Mouse (Mus musculus) adrenal gland, postnatal 4 days (tissue): ENCODE results near the gene D6Wsu163e. TPM values are rescaled to one million over a fixed set of nuclear protein-coding genes. Genes with fewer than 3 reads are reported as not detected.

Experiments used
- DNase-seq, 2 experiments: peaks; one replicate each; pipeline ENCODE4 v3.0.0; 2021 to 2022; ENCODE audit warnings: low spot score in 2 of 2, mixed read lengths in 2 of 2
- long read RNA-seq, 2 experiments: library from polyadenylated mRNA; stranded (forward); transcript quantifications; one replicate each; pipeline ENCODE4 v2.0.0; 2021
- total RNA-seq, 2 experiments: library from RNA; stranded (reverse); gene quantifications; 2 replicates each; pipeline ENCODE4 v1.2.3; 2021

Gene D6Wsu163e
- total RNA-seq = 10 to 100 TPM; 20.6 to 23.3 TPM
- long read RNA-seq, experiment 1, partial matches to known transcripts = 0 of 4 reads
- long read RNA-seq, experiment 1, other reads (novel, unspliced or antisense) = 1 of 4 reads
- long read RNA-seq, experiment 2, transcript D6Wsu163e-201 (14 exons, 2,501 nt) = major isoform, 10 of 15 reads
- long read RNA-seq, experiment 2, partial matches to known transcripts = 0 of 15 reads
- long read RNA-seq, experiment 2, other reads (novel, unspliced or antisense) = 5 of 15 reads

DNA sequence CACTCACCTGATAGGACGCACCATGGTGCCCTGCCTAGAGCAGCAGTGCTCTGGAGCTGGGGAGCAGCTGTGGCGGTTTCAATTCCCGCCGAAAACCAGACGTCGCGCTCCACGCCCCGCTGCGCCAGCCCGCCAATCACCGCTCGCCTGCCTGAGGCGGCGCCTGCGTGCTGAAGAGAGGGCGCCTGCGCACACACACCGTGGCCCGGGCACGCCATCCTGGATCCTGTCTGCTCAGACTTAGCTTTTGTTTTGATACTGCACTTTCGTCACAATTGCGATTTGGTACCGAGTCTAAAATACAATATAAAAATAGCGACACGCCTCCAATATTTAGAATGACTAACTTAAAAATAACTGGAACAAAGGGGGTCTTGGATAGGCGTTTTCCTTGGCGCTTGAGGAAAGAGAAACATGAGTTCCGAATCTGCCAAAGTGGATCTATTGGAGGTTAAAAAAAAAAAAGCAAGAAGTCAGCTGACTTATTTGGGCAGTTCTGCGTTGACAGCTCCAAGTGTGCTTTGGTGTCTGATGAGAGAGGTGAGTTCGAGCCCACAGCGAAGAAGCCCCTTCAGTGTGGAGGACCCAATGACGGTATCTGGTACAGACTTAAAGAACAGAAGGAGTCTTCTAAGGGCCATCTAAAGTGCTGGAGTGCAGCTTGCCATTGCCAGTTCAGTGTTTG, at the start of gene D6Wsu163e, which contains the start of gene Rad51ap1:
TSS of gene D6Wsu163e (plus strand) at position 476 of the 685 bp plus-strand sequence.
TSS of gene Rad51ap1 (minus strand) at position 101 of the 685 bp plus-strand sequence.
- DNase-seq = peak; percentile 86

GRCm38 (mm10) chr6:126907378-126907777, 32.4 kb upstream of the D6Wsu163e start:
- DNase-seq = no peak

- no peak for DNase-seq
Observed at GRCm38 (mm10) chr6:126907876-126908275, 31.9 kb upstream of the D6Wsu163e start.

DNA sequence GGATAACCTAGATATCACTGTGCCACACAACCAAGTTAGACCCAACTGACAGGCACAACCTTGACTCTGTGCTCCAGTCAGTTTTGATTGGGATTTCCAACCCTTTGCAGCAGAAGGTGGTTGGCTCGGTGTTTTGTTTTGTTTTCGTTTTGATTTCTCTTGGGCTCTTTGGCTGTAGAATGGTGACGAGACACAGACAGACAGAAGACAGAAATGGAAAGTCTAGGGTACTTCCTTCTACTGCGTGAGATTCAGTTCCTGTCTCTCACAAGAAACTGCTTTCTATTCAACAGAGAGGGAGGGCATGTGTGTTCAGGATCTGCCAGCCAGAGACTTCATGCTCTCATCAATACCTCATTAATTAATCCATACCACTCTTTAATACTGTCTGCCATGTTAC, 29.0 kb upstream of the D6Wsu163e start:
- DNase-seq = no peak

GRCm38 (mm10) chr6:126914928-126915327, 24.8 kb upstream of the D6Wsu163e start:
- DNase-seq = no peak

GRCm38 (mm10) chr6:126921111-126921881, 18.5 kb upstream of the D6Wsu163e start, which contains the start of gene Dyrk4:
TSS of gene Dyrk4 (minus strand) at chr6:126921839.
- no peak for DNase-seq

GRCm38 (mm10) chr6:126932896-126933295, 6.9 kb upstream of the D6Wsu163e start:
- DNase-seq = no peak

DNA sequence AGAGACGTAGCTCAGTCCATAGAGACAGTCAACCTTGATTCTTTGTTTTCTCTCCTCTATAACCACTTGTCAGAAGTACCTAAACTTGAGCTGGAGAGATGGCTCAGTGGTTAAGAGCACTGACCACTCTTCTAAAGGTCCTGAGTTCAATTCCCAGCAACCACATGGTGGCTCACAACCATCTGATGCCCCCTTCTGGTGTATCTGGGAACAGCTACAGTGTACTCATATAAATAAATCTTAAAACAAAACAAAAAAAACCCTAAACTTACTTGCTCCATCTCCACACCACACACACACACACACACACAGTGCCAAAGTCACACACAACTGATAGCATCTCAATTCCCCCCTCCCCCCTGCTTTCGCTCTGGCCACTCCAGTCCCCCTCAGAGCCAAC, 1.7 kb upstream of the D6Wsu163e start:
- DNase-seq = no peak

DNA sequence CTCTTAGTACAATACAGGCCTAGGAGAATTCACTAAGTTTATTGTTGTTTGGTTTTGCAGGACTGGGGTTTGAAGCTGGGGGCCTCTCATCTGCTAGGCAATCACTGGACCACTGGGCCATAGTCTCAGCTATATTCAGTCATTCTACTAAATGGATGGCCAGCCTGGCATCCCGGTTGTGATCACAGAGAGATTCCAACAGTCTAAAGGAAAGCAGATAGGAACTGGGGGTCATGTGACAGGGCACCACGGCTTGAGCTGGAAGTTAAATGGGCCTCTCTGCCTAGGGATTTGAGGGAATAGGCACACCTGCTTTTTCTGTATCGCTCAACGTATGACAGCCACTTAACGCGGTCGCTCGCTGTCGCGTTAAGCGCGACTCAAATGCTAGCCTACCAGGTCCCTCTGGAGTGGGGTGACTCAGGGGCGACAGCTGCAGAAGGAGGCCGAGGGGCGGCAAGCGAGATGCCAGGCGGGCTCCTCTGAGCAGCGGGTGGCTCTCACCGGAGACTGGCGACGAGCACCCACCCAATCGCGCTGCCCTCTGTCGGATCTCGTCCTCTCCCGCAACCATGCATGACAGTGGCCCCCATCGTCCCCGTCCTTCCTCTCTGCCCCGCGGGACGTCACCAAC, 792 bp upstream of the D6Wsu163e start:
- no peak for DNase-seq

GRCm38 (mm10) chr6:126940451-126940850, 689 bp downstream of the D6Wsu163e start:
- DNase-seq = no peak

- no peak for DNase-seq
Observed at GRCm38 (mm10) chr6:126948336-126948735, 8.6 kb downstream of the D6Wsu163e start.

GRCm38 (mm10) chr6:126955734-126956133, 16.0 kb downstream of the D6Wsu163e start:
- peak; percentile 28 to 61 for DNase-seq

DNA sequence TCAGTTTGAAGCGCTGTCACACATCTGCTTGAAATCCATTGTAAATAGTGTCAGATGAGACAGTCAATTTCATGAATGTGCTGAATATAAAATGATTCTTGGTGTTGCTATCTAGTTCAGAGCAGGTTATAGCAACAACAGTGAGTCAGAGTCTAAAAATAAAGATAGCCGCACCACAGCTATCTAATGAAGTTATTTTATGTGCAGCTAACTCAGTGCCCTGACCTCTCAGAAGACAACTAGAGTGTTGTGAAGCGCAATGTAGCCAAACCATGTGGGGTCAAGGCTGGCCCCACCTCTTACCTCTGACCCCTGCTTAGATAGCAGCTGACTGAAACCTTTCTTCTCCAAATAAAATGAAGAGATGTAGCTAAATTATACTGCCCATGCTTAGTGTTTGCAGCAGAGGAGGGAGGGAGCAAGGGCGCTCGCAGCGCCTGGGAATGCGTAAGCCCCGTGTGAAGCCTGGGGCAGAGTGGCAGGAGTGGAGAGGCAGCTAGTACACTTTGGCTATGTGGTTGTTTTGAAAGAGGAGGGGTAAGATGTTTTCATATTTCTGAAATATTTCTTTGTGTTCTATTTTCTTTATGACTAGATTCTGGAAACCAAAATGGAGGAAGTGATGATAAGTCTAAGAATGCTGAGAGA, 21.7 kb downstream of the D6Wsu163e start:
- no peak for DNase-seq

DNA sequence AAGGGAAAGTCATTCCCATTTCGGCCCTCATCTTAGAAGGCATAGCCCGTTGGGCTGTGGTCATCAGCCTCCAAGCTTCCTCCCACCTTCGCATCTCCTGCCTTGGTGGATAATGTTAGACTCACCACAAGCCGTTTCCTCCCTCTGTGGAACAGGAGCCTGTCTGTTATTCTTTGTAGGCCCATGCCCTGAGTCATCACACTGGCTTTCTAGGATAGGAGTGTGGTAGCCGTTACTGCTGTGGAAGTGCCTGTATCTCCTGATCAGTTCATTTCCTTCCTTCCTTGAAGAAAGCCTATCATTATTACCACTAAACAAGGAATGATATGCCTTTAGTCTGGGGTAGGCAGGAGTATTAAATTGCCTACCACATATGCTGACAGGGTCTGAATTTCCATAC, 22.9 kb downstream of the D6Wsu163e start:
- DNase-seq = no peak

DNA sequence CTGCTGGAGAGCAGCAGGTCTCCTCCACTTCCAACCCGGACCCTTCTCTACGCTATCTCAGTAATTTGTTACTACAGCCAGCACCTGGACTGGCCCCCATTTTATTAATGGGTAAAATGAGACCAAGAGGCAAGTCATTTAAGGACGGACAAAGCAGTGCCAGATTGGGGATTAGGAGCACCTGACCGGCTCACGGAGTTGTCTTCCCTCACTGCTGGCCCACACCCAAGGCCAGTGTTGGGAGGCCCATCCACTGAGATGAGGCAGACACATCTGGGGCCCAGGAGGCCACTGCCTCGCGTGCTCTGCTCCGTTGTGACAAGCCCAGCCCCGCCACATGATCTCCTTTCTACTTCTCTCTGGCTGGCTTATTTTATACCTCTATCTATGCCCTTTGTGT, 23.7 kb downstream of the D6Wsu163e start:
- DNase-seq = no peak

DNA sequence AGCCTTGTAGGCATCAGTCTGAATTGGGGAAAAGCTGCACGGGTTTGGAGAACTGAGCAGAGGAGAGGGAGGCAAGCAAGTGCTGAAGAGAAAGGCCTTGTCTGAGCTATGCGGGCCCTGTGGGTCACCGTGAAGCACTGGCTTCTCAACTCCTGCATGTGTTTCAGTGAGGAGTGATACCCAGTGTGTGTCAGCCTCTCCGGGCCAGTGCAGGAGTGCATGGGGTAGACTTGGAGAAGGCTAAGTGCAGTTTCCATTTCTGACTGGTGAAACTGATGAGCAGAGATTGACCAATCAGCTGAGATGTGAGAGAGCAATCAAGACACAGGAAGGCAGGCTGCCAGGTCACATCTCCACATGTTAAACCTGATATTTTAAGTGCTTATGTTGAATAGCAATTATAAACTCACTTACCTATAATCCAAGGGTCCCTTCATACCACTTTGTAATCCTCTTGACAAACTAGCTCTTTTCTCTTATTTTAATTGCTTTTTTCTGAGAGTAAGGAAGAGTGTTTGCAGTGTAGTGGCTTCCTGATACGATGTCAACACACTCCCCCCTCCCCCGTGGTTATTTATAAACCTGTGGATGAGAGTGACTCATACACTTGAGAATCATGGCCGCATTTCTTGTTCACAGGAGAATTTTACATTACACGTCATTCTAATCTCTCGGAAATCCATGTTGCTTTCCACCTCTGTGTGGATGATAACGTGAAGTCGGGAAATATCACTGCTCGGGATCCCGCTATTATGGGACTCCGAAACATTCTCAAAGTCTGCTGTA, 26.7 kb downstream of the D6Wsu163e start:
- no peak for DNase-seq

- no peak for DNase-seq
Observed at GRCm38 (mm10) chr6:126981539-126982234, 41.9 kb downstream of the D6Wsu163e start.

- no peak for DNase-seq
Observed at GRCm38 (mm10) chr6:126993676-126994075, 53.9 kb downstream of the D6Wsu163e start.

- no peak for DNase-seq
Observed at GRCm38 (mm10) chr6:126995494-126995893, 55.7 kb downstream of the D6Wsu163e start.
